Mouse (Mus musculus) liver, adult 2 months (tissue): ENCODE measurements around the gene Selenop.

Source experiments
- CTCF ChIP-seq: fragments of 200-500 bp; IDR thresholded peaks from 2 replicates; pipeline ENCODE4 v1.5.1; 2011; ENCODE audit warnings: low read depth, low read length, control low read depth
- POLR2A ChIP-seq: fragments of 200-500 bp; IDR thresholded peaks from 2 replicates; pipeline ENCODE4 v1.6.1; 2011; ENCODE audit warnings: low read length, control low read depth; ENCODE audit not compliant: insufficient read depth; ENCODE audit errors: extremely low read depth

- TF ChIP-seq POLR2A (no peak), CTCF (no peak)
Observed at GRCm38 (mm10) chr15:3286032-3286431, 17.7 kb downstream of the Selenop start.
